Mouse (Mus musculus): ENCODE measurements around the gene Dll1. TPM values are rescaled to one million over a fixed set of nuclear protein-coding genes. Genes with fewer than 3 reads are reported as not detected.

The Dll1 gene
- total RNA-seq (2023): 0.29 TPM

DNA sequence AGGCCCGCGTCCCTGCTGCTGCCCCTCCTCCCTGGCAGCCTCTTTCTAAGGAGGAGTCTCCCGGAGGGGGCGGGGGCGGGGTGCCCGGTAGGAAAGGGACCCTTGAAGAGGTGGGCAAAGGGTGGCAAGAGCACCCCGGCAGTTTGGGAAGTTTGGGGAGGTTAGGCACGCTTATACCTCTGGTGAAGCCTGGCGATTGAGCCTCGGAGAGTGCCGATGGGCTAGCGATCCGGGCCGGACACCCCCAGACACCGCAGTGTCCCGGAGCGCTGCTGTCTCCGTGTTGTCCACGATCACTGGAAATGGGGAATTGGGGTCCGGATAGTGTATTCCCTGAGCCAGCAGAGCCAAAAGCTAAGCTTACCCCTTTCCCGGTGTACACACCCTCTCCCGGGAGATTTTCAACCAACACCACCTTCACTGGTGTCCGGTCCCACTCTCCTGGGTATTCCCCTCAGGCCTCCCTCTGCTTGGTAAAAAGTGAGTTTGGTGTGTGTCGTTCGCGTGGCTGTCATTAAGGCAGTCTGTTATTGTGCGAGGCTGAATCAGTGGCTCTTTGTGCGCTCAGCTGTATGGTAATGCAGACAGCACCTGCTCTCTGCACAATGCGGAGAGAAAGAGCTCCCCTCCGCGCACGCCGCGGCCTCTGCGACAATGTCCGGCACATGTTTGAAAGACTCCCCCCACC lies at the start of gene Dll1:
TSS of gene Dll1 (minus strand) at position 379 of the 688 bp plus-strand sequence.

DNA sequence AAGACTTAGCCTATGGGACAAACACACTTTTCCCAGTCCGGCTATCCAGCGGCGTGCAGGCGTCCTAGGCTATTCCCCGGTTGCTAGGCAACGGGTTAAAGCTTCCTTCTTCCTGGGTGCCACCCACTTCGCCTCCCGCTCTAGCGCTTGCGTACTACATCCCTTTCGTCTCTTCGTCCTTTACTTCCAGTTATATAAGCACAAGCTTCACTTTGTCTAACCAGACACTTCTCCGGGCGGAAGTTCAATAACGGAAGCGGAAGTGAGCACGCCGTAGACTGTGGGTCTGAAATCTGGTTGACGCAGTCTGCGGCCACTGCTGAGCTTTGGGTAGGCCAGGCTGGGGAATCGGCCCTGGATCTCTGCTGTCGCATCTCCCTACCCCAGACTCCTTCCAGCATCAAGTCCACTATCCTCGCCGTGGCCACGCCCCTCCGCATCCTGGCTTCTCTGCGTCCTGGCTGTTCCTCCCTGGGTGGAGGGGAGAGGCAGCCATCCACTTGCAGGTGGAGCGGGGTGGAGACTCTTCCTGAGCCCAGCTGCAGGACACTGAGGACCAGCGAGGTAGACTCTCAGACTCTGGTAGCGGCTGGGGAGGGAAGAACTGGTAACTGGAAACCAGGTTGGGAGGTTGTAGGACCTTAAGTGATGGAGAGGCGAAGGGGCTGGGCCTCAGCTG lies 19.5 kb upstream of the Dll1 start, which contains the start of gene Fam120b:
TSS of gene Fam120b (plus strand) at position 206 of the 679 bp plus-strand sequence.

Other genes starting within 250 kb of the Dll1 start
- gene Fam120b, start 19.3 kb upstream of the Dll1 start, total RNA-seq (2023): 30.7 TPM
- gene Psmb1, start 122.9 kb upstream of the Dll1 start, total RNA-seq (2023): 121 TPM
- 45.6 TPM for gene Tbp, start 123.0 kb upstream of the Dll1 start, total RNA-seq (2023)
- 54.6 TPM for gene Pdcd2, start 150.4 kb upstream of the Dll1 start, total RNA-seq (2023)
- 11.5 TPM for gene Prdm9, start 187.5 kb upstream of the Dll1 start, total RNA-seq (2023)